Mouse (Mus musculus): Measurements from ENCODE around the gene Lpar3.

Gene Lpar3

DNA sequence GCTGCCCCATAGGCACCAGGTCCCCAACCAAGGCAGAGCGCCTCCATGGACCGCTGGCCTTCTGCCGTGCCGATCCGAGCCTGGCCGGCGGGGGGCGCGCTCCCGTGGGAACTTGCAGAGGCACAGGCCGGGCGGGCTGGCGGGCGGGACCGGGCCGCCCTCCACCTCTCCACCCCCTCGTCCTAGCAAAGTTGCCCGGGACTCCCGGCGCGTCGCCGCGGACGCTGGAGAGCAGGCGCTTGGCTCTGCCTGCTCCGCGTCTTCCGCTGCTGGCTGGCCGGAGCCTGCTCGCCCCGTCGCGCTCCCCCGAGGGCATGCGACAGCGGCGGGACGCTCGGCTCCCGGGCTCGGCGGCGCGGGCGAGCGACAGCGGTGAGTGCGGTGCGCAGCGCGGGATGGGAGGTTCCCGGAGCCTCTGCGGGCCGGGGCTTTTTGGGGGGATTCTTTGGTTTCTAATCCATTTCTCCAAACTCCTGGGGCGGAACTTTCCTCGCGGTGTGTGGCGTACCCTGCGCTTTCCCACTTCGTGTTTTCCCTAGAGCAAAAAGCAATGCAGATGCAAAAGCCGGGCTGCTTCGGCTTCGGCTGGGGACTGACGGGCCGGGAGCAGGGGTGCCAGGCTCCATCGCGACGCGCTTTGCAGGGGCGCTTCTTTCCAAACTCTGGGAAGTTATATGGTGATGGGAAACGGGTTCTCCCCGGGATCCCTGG, at the start of gene Lpar3:
Gene Lpar3, plus strand, starts transcription at position 188 of the 711 bp plus-strand sequence.
- in situ Hi-C loops (cut with MboI, MseI) = no loop called here

DNA sequence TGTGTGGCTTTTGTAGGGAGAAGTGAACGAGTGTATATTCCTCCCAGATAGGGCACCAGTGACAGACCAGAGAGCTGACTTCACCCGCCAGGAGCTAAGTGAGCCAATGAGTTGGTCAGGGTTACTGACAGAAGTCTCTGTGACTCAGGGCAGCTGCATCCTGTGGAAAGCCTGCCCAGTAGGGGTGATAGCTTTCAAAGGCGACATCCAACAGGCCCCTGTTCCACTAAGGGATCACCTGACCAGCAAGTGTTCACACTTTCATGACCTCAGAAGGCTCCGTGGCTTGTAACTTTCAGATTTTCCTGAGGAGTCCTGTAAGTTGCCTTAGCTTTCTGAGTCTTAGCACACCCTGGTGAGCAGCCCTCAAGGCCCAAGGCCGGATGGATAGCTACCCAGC, 47.7 kb upstream of the Lpar3 start:
- in situ Hi-C loops (cut with MboI, MseI) = no loop called here

DNA sequence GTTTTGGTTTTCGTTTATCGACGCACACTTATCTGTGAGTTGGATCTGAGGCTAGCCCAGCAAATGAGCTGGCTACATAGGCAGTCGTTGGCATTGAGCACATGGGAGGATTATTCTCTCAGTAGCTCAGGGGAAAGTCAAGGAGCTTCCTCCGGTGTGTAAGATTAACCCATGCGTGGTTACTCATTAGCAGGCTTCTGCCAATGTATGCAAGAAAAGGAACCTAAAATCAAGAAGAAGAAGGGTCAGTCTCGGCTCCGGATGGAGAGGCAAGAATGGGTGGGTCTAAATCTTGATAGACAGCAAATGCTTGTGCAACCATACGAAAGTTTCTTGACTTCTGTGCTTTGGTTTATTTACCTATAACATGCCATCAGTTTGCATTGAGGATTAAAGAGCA, 46.5 kb upstream of the Lpar3 start:
- in situ Hi-C loops (cut with MboI, MseI) = no loop called here

DNA sequence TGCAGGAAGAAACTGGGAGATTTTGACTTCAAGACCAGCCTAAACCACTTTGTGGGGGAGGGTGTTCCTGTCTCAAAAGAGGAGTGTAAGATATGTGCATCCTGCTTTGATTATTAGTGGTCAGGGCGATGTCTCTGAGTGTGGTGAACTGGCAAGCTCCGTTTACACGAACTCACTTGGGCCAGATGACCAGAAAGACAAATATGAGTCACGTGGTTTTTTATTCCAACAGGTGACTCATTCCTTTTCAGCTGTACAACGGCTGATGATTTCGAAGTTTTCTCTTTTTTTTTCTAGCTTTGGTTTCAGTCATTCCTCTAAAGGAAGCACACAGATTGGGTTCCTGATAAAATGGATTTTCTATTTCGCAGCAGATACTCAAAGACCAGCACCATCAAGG, 43.5 kb upstream of the Lpar3 start:
- in situ Hi-C loops (cut with MboI, MseI) = loop anchor here (5.0 kb wide), 3 partner anchors 60 to 225 kb away; partner anchors contain the start of gene Mcoln3 (in 1 of the 2)

DNA sequence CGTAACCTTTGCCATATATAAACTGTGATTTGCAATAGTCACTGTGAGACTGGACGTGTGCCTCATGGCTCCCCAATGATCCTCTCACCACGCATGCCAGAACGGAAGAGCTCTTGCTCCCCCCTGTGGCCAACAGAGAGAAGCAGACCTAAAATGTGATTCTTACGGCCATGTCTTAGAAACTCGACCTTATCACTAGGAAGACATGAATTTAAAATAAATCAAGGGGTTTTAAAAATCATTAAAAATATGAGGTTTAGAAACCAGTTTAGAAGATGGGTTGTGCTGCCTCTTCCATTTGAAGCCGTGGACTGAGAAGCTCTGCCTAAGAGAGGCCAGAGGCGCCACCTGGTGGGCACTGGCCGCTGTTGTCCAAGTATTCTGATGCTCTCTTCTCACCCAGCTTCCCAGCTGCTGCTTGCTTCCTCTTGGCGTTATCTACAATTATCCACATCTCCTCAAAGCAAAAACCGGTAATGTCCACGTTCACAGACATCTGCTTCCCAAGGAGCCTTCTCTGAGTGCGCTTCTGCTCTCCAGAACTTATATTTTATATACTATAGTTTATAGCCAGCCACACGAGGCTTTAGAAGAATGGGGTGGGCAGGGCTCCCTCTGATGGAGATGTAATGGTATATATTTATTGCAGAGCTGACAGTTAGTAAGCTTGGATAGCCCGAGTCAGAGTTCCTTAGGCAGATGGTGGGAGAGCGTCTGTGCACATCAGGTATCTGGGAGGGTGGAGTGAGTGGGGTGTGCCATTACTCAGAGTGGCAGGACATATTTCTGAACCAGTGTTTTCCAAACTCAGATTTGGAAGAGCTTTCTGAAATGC, 42.8 kb upstream of the Lpar3 start:
- in situ Hi-C loops (cut with MboI, MseI) = loop anchor here (5.0 kb wide), 3 partner anchors 61 to 226 kb away; partner anchors contain the start of gene Mcoln3 (in 1 of the 2)

DNA sequence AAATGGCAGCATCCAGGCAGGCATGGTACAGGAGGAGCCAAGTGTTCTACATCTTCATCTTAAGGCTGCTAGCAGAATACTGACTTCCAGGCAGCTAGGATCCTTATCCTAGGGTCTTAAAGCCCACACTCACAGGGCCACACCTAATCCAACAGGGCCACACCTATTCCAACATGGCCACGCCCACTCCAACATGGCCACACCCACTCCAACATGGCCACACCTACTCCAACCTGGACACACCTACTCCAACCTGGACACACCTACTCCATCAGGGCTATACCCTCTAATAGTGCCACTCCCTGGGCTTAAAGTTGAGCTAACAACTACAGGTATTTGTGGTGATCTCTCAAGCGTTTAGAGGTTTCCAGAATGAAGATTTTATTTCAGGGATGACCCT, 40.4 kb upstream of the Lpar3 start:
- in situ Hi-C loops (cut with MboI, MseI) = loop anchor here (5.0 kb wide), 3 partner anchors 113 to 147 kb away; no protein-coding TSS in a partner anchor

DNA sequence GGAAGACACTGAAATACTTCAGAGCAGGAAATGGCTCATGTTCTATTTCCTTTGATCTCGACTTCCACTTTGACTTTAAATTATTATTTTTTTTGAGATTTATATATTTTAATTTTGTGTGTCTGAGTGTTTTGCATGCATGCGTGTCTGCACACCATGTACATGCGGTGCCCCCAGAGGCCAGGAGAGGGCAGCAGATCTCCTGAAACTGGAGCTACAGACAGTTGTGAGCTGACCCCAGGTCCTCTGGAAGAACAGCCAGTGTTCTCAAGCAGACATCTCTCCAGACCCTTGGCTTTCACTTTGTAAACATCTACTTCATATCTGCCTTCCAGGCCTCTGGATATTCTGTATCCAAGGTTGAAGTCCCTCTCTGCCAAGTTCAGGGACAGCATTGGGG, 39.8 kb upstream of the Lpar3 start:
- in situ Hi-C loops (cut with MboI, MseI) = loop anchor here (5.0 kb wide), 3 partner anchors 114 to 146 kb away; no protein-coding TSS in a partner anchor

DNA sequence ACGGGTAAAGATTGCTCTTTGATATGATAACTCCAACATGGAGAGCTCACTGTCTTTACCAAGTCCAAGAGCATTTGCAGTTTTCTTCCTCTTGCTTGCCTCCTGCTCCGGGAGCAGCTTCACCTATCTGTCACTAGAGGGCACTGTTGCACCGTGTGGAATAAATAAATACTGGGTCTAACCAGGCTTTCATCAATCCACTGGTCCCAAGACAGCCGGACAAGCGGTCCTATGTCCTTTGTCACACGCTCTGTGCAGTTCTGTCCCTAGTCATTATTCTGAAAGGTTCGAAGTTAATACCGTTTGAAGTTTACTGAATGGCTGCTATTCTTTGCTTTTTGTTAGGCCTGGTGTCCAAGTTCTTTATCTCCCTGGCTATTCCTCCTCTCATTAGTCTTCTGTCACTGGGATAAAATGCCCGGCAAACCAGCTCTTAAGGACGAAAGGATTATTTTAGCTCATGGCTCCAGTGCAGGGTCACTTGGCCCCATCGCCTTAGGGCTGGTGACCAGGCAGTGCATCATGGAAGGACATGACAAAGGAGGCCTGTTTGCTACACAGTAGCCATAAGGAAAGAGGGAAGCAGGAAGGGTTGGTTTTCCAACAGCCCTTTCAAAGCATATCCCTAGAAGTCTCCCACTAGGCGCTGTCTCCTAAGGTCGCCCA, 35.6 kb upstream of the Lpar3 start:
- in situ Hi-C loops (cut with MboI, MseI) = loop anchor here (5.0 kb wide), 4 partner anchors 97 to 142 kb away; no protein-coding TSS in a partner anchor

DNA sequence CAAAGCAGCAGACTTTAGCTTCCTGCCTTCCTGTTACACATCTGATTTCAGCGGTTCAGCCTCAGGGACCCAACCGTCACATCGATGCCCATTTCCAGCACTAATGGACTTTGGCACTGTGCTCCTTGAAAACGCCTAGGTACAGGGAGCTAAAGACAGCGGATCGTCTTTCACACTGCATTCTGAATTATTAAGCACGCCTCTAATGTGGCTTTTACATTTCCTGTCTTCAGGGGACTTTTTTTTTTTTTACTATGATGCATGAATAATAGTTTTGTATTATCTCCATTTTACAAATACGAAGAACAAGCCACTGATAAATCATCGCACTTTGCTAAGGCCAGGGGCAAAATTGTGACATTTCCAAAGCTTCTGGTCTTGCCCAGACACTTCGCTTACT, 34.7 kb upstream of the Lpar3 start:
- in situ Hi-C loops (cut with MboI, MseI) = loop anchor here in 1 of 2 experiments (5.0 kb wide), 1 partner anchor 96 kb away; no protein-coding TSS in a partner anchor

DNA sequence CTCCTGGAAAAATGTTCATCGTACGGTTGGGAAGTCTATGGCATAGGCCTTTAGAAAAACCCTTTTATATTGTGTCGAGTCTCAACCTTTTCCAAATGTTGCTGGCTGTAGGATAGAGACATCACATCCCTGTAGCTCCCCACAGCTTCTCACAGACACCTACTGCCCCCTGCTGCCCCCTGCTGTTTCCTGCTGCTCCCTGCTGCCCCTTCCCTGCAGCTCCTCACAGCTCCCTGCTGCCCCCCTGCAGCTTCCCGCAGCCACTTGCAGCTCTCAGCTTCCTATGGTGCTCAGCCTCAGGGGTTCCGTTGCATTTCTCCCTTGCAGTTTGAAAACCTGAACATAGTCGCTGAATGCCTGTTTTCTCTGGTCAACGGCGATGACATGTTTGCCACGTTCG, 30.8 kb upstream of the Lpar3 start:
- in situ Hi-C loops (cut with MboI, MseI) = loop anchor here (5.0 kb wide), 3 partner anchors 87 to 142 kb away; no protein-coding TSS in a partner anchor

DNA sequence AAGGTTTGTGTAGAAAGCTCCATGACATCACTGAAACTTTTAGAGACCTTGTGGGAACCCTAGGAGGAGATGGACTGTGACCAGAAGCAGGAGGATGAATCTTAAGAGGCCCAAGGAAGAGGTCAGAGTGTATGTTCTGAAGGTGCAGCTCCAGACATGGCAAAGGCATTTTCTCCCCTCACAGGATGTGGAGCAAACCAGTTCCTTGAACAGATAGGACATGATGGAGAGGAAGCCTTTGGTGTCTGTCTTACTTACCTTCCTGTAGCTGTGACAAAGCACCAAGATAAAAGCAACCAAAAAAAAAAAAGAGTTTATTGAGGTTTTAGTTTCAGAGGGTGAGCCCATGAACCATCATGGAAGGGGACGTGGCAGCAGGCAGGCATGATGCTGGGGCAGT, 28.3 kb upstream of the Lpar3 start:
- in situ Hi-C loops (cut with MboI, MseI) = loop anchor here in 1 of 2 experiments (5.0 kb wide), 2 partner anchors 85 to 140 kb away; no protein-coding TSS in a partner anchor

DNA sequence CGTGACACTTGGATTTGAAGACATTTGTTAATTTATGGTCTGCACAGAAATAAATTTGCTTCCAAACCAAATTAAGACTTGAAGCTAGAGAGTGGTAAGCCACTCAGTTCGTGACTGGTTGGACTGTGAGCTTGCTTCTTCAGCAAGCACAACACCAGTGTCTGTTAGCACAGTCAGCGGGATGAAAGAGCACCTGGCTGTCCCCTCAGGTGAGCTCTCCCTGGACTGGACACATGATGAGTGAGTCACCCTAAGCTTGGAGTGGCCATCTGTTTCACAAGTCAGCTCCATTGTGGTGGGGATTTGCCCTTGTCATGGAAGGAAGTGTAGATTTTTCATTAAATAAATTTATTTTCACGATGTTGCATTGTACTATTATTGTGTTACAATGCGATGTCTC, 25.6 kb upstream of the Lpar3 start:
- in situ Hi-C loops (cut with MboI, MseI) = no loop called here

DNA sequence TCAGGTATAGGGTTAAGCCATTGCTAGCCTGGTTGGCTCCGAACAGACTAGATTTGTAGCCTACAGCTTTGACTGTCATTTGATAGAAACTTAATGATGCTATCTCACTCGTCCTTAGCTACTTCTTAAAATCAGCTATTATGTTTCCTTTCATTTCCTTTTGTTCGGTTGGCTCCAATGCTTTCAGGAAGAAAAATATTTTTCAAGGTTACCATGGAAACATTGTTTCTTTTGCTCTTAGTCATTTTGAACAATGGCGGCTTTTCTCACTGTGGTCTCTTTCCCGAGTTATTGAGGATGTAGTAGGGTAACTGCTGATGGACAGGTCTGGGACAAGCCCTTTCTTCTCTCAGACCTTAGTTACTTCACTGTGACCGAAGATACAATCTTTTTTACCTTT, 24.5 kb upstream of the Lpar3 start:
- in situ Hi-C loops (cut with MboI, MseI) = no loop called here

DNA sequence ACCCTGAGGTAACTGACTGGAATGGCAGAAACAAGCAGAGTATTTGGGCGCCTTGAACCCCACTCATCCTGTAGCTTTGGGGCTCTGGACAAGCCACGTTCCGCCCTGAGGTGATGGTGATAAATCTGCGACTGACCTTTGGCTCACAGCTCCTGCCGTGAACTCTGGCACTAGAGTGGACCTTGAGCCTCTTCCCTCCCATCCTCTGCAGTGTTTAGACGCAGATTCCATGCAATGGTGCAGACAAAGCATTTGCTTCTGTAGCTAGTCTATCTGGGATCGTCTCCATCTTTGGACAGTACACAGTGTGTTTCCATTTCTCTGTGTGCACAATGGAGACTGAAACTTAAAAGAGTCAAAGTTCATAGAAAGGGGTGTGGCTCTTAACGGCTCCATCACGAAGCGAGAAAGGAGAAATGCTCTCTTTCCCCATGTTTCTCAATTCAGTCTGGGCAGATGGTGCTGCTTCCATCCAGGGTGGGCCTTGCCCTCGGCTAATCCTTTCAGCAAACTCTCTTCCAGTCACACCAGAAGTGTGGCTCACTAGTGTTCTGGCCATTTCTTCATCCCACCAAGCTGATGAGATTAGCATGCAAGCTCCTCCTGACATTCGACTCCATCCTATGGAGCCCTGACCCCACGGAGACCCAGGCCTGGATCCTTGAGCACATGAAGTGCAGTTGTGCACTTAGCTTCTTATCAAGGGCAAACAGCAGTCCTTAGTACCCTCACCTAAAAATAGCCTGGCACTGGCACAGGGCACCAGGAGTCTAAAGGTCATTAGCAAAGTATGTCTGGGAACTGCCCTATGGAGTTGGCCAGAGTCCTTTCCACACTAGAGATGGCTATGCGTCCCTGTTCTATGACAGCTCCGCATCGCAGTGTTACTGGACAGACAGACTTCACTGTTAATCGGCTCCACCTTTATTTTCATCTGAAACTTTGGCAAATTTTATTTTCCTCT, 23.7 kb upstream of the Lpar3 start:
- in situ Hi-C loops (cut with MboI, MseI) = no loop called here

DNA sequence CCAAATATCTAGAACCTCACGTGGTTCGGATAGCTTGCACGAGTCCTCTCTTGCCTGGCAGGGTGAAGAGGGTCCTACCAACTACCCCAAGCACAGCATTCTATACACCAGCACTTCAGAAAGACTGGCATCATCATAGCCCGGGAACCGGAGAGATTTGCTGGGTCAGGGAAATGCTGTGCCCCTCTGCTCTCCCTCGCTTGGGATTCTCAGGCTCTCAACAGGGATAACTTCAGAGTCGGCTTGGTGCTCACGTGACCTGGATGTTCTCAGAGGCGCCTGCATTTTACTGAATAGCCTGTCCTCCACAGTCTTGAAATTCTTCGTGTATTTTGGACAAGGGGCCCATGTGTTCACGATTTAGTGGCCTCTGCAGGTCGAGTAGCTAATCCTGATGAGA, 23.0 kb upstream of the Lpar3 start:
- in situ Hi-C loops (cut with MboI, MseI) = no loop called here

DNA sequence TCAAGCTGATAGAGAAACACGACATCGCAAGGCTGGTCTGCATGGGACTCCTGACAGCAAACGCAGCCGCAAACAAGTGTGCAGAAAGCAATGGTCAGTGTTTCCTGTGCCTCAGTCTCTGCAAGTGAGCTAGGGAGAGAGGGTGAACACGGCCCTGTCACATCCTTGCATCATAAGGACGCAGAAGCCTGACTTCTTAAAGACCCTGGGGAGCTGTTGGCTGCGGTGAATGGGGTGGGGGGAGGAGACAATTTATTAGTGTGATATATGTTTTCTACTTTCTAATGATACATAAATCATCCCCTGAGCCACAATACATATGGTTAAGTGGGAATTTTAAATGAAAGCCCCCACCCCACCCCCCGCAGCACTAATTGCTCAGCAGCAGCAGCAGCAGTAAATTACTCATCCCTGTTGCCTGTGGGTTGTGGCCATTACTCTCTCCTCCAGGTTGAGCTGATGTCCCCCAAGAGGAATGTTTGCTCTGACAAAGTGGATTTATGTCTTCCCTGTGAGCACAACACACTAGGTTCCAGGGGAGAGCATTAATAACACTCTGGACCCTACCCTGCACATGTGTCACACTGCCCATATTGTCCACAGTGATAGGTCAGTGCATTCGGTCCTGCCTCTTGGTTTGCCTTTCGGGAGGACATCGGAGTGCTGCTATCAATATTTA, 21.8 kb upstream of the Lpar3 start:
- in situ Hi-C loops (cut with MboI, MseI) = no loop called here

DNA sequence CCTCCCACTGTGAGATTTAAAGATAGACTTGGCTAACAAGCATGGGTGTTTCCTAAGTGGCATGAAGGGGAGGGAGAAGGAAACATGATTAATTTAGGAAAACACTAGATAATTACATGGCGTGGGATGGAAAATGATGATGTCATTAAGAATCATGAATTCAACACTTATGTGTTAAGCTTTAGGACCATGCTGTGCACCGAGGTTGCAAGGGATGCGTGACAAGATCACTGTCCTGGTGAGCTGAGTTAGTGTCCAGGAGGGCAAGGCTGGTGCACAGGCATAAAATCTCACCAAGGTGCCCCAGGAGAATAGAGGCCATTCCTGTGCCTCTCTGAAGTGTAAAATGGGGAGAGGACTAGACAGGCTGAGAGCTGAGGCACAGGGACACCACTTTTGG, 21.3 kb upstream of the Lpar3 start:
- in situ Hi-C loops (cut with MboI, MseI) = no loop called here

DNA sequence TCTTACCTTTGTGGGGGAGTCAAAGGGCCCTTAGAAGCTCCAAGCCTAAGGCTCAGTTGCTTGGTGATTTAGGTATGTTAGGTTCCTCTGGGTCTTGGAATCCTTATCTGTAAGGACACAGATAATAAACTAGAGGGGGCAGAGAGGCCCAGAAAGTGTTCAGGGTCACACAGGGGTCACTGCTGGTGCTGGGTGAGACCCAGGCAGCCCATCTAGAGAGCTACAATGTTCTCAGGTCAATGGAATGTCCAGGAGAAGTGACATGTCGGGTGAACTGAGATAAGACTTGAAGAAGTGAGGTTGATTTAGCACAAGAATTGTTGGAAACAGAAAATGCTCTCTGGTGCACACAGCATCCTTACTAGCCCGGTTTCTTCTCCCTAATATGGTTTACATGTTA, 16.4 kb upstream of the Lpar3 start:
- in situ Hi-C loops (cut with MboI, MseI) = no loop called here

DNA sequence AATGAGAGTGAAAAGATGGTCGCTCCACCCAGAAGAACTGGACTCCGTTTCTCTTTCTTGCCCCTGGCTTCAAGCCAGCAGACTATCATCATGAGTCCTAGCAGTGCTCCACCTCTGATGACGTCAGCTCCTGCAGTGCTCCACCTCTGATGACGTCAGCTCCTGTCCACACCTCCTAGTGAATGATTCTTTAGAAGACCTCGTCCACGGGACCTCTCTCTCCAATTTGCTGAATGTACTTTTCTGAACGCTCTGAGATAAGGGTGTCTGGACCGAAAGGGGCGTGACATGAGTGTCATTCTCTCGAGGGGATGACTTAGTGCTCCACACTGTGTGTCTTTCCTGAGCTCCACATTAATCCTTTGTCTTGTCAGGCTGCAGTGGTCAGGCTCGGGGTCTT, 15.5 kb upstream of the Lpar3 start:
- in situ Hi-C loops (cut with MboI, MseI) = no loop called here

DNA sequence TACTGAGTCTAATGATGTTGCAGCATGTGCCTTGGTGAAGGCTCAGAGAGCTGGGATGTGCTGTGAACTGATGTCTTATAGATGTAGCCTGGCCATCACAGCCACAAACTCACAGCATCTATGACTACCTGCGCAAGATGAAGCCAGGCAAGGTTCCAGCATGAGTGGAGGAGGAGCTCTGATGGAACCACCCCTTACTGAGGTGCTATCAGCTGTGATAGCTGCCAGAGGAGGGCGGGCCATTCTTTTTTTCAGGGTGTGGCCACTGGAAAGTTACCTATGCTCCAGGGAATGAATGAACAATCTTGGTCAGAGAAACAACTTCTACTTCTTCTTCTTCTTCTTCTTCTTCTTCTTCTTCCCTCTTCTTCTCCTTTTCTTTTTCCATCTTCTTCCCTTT, 14.1 kb upstream of the Lpar3 start:
- in situ Hi-C loops (cut with MboI, MseI) = no loop called here

Data from T-helper 17 cell (primary cell).